Mouse (Mus musculus): ENCODE data around the gene Bpifb1. TPM values are rescaled to one million over a fixed set of nuclear protein-coding genes. Genes with fewer than 3 reads are reported as not detected.
A peak's percentile ranks its signal among the peaks of the same experiment; 100 is the strongest.
"Not testable (repeated sequence)": the region's sequence is repeated elsewhere in the genome, so short reads cannot be mapped to it uniquely, and the experiment has no call there.

The Bpifb1 gene
- polyA plus RNA-seq, 1 experiment from 2014 or later, result not detected

DNA sequence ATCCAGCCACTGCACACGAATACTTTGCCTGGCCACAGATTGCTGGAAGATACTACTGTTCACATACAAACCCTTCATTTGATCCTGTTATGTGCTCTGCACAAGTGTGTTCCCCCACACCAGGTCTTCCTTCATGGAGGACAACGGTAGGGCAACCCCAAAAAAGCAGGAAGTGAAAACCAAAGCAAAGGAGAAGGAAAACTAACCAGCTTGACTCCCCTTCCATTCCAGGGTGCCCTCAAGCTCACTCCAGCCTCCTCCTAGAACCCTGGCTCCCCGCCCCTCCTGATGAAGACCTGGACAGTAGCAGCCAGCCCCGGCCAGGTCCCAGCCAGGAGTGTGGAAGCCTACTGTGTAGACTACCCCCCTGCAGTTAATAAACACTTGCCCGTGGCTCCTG is 29.3 kb downstream of the Bpifb1 start:
- WGBS, result 75% methylated on average over 5 of the region's 5 CpGs
- Histone ChIP-seq H3K27ac (replicated peaks) (no peak overlapping the region), H3K36me3 (no peaks in the 10 kb centered on the region), H3K9ac (no peak overlapping the region), H3K4me2 (no peak overlapping the region), H3K9me3 (no peaks in the 10 kb centered on the region), H3K4me3 (no peak overlapping the region), H3K4me1 (replicated peaks) (peaks cover 12% of the 10 kb centered on the region), H3K27me3 (no peaks in the 10 kb centered on the region)
- ATAC-seq (ENCODE audit: low read depth), result no peak

DNA sequence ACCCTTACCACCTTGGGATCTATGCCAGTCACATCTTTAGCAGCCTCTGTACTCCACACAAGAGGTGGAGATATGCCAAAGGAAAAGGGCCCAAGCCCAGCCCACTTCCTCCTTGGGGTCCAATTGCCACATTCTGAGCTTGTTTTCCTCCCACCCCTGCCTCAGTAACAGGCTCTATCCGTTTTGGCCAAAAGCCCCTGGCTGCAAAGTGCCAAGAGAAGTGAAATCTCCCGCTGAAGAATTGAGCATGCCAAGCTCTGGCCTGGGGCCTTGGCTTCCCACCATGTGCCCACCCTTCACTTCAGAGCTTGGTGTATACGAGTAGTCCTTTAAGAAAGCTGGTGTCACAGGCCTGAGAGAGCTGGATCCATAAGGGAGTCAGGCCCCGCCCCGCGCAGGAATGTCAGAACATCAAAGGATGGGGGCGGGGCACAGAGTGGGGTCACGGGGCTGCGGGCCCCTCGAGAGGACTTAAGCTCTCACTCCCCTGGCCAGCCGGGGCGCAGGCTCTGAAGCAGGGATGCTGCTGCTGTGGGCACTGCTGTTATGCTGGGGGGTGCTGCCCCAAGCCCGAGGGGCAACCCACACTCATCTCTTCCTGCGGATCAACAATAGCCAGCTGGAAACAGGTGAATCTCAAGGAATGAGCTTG is 32.8 kb downstream of the Bpifb1 start, which contains the start of gene Bpifb5:
Bpifb5 (plus strand) TSS at position 478 of the 652 bp plus-strand sequence.
- WGBS, result 3% methylated on average over 14 of the region's 14 CpGs
- Histone ChIP-seq H3K9me3 (no peaks in the 10 kb centered on the region), H3K27me3 (no peaks in the 10 kb centered on the region), H3K36me3 (no peaks in the 10 kb centered on the region), H3K4me1 (replicated peaks) (peaks cover 12% of the 10 kb centered on the region), H3K4me3 (no peak within 1 kb of the TSS), H3K27ac (replicated peaks) (no peak within 1 kb of the TSS), H3K4me2 (peak within 1 kb of the TSS; percentile 24), H3K9ac (0 out of 2 replicates have a peak within 1 kb of the TSS, but pooled peaks have one; percentile 8)
- peak; percentile 82 for ATAC-seq (ENCODE audit: low read depth)

DNA sequence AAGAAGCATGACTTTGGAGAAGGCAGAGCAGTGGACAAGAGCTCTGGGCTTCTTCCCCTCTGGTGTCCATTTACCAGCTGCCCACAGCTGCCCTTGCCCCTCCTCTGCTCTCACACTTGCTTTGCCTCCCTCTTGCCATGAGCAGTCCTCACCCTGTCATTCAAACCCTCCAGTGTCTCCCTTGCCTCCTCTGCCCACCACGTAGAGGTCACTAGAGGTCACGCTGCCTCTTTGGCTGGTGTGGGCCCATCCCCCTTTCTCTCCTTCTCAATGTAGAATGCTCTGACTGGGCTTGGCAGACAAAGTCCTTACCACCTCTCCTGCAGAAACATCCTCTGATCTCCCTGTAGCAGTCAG is 33.3 kb downstream of the Bpifb1 start:
- 0 out of 2 replicates have a peak overlapping the region, but pooled peaks have one; percentile 24 for H3K4me2 ChIP-seq

DNA sequence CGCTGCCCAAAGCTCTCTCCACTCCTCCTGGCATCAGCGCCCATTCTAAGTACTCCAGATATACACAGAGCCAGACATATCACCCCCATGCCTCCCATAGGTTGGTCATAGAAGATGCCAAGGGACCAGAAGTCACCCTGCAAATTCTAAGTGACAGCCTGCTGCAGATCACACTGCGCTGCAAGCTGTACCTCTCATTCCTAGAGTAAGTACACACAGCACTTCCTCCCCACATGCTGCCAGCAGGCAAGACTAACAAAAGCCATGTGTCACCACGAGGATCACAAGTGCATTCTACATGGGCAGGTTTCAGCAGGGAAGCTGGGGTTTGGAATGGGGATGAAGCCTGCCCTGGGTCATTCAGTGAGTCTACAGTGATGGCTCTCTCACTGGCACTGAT is 36.4 kb downstream of the Bpifb1 start:
- 78% methylated on average over 4 of the region's 4 CpGs for WGBS
- no peak for ATAC-seq (ENCODE audit: low read depth)
- no peaks in the 10 kb centered on the region for H3K36me3 ChIP-seq
- H3K27me3 ChIP-seq, result no peaks in the 10 kb centered on the region
- no peak overlapping the region for H3K4me2 ChIP-seq
- no peaks in the 10 kb centered on the region for H3K9me3 ChIP-seq
- no peak overlapping the region for H3K9ac ChIP-seq
- H3K4me1 ChIP-seq (replicated peaks), result peaks cover 21% of the 10 kb centered on the region
- no peak overlapping the region for H3K27ac ChIP-seq (replicated peaks)
- H3K4me3 ChIP-seq, result no peak overlapping the region

More for the DNA sequence above, 33.3 kb downstream of the Bpifb1 start:
- peaks cover 12% of the 10 kb centered on the region for H3K4me1 ChIP-seq (replicated peaks)
- no peaks in the 10 kb centered on the region for H3K36me3 ChIP-seq
- 5% methylated on average over 2 of the region's 2 CpGs for WGBS
- H3K27ac ChIP-seq (replicated peaks), result no peak overlapping the region
- H3K9ac ChIP-seq, result 0 out of 2 replicates have a peak overlapping the region, but pooled peaks have one; percentile 8
- no peaks in the 10 kb centered on the region for H3K27me3 ChIP-seq
- ATAC-seq (ENCODE audit: low read depth), result no peak
- no peaks in the 10 kb centered on the region for H3K9me3 ChIP-seq
- H3K4me3 ChIP-seq, result no peak overlapping the region

DNA sequence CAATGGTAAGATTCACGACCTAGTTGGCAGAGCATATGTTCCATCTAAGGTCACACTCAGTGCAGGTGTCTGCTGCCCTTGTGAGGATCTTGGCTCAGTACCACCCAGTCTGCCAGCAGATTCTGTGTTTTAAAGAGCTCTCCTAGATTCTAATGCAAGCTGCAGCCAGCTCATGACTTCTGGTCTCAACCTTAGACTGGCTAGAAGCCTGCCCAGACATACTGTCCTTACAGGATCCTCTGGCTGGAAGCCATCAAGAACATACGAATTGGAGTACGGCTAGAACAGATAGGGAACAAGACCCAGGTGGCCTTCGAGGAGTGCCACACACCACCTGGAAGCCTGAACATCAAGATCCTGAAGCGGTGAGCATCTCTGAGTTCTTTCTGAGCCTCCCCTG is 37.2 kb downstream of the Bpifb1 start:
- H3K4me3 ChIP-seq, result no peak overlapping the region
- H3K9me3 ChIP-seq, result no peaks in the 10 kb centered on the region
- H3K27me3 ChIP-seq, result no peaks in the 10 kb centered on the region
- no peak overlapping the region for H3K27ac ChIP-seq (replicated peaks)
- no peak overlapping the region for H3K4me2 ChIP-seq
- H3K36me3 ChIP-seq, result no peaks in the 10 kb centered on the region
- ATAC-seq (ENCODE audit: low read depth), result no peak
- H3K4me1 ChIP-seq (replicated peaks), result peaks cover 21% of the 10 kb centered on the region
- no peak overlapping the region for H3K9ac ChIP-seq
- WGBS, result 85% methylated on average over 5 of the region's 5 CpGs

DNA sequence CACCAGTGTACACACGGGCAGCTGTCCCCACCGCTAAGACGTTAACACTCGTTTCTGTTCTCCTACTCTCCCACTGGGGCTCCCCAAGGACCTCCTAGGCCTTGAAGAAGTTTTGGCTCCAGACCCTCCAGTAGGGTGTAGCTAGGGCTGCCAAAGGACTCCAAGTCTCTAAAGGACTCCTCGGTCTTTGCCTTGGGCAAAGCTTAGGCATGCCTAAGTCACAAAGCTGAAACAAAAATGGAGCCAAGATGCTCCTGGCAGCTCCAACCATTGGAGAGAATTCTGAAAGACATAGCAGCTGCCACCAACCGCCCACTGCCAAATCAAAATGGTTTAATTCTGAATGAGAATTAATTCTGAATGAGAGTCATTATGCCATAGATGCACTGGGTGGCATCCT is 42.8 kb downstream of the Bpifb1 start:
- Histone ChIP-seq H3K9me3 (no peaks in the 10 kb centered on the region), H3K4me3 (no peak overlapping the region), H3K27ac (replicated peaks) (no peak overlapping the region), H3K27me3 (no peaks in the 10 kb centered on the region), H3K4me2 (no peak overlapping the region), H3K4me1 (replicated peaks) (0 out of 2 replicates have a peak, but pooled peaks cover 8% of the 10 kb centered on the region), H3K9ac (no peak overlapping the region), H3K36me3 (no peaks in the 10 kb centered on the region)
- WGBS, result 88% methylated on average over 6 of the region's 6 CpGs
- ATAC-seq (ENCODE audit: low read depth), result no peak

DNA sequence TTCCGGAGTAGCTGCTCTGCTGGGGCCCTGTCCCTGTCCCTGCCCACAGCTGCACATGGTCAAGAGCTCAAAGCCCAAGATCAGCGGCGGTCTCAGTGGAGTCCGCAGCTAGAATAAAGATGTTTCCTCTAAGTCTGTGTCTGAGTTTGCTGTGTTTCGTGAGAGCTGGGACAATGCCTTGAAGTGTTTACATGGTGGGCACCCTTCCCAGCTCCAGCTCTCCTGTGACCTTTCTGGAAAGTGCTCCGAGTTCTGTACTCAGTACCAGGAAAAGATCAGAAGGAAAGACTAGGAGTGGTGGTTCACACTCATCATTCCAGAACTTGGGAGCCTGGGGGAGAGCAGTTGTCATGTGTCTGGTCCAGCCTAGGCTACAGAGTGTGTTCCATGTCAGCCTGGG is 50.2 kb downstream of the Bpifb1 start:
- Histone ChIP-seq H3K4me1 (replicated peaks) (no peaks in the 10 kb centered on the region), H3K4me3 (no peak overlapping the region), H3K9me3 (no peaks in the 10 kb centered on the region), H3K4me2 (no peak overlapping the region), H3K9ac (no peak overlapping the region), H3K27me3 (no peaks in the 10 kb centered on the region), H3K27ac (replicated peaks) (no peak overlapping the region), H3K36me3 (no peaks in the 10 kb centered on the region)
- ATAC-seq (ENCODE audit: low read depth), result no peak
- WGBS, result 88% methylated on average over 6 of the region's 6 CpGs

DNA sequence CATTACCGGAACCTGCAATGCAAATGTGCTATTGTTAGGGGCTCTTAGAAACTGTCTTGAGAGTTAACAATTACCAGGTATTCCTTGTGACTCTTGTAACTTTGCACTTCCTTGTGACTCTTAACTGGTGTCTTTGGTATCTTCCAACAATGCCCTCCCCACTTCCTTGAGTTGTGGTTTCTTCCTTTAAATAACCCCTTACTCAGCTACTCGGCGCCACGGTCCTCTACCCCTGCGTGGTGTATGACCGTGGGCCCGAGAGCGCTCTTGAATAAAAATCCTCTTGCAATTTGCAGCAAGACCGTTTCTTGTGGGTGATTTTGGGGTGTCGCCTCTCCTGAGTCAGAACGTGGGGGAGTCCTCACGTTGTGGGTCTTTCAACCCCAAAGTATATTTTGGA is 52.1 kb downstream of the Bpifb1 start:
- 96% methylated on average over 11 of the region's 12 CpGs for WGBS
- H3K4me2 ChIP-seq, result not testable (repeated sequence)

DNA sequence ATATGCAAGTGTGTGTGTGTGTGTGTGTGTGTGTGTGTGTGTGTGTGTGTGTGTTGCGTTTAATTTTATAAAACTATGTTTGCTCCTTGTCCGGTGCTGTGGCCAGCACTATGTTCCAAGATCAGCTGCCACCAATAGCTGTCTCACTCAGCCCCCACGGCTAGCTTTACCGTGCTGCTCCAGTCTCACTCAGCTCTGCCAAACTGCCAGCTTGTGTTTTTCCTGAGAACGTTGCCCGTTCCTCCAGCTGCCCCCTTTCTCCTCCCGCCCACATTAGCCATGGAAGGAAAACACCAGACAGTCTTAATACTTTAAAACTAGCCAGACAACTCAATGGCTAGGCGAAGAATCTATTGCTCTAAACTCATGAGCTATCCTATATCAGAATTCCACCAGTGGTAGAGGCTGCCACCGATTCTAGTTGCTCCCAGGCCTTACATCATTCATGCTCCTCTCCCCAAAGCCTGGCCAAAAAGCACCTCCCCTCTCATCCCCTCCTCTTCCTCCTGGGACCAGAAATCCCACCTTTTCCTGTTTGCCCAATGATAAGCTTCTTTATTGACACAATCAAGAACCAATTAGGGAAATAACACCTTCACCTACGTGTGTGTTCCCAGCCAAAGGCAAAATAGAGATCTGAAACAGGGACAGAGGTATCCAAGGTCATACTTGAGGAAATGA is 52.9 kb downstream of the Bpifb1 start:
- Histone ChIP-seq H3K9me3 (no peaks in the 10 kb centered on the region), H3K36me3 (no peaks in the 10 kb centered on the region), H3K4me2 (no peak overlapping the region), H3K4me3 (no peak overlapping the region), H3K4me1 (replicated peaks) (no peaks in the 10 kb centered on the region), H3K9ac (no peak overlapping the region), H3K27ac (replicated peaks) (no peak overlapping the region), H3K27me3 (no peaks in the 10 kb centered on the region)
- no peak for ATAC-seq (ENCODE audit: low read depth)
- WGBS, result 89% methylated on average over 10 of the region's 10 CpGs

More for the DNA sequence above, 52.1 kb downstream of the Bpifb1 start:
- not testable (repeated sequence) for H3K36me3 ChIP-seq; H3K9ac ChIP-seq; H3K4me3 ChIP-seq; H3K27me3 ChIP-seq; H3K27ac ChIP-seq (replicated peaks); H3K4me1 ChIP-seq (replicated peaks); ATAC-seq (ENCODE audit: low read depth); H3K9me3 ChIP-seq

DNA sequence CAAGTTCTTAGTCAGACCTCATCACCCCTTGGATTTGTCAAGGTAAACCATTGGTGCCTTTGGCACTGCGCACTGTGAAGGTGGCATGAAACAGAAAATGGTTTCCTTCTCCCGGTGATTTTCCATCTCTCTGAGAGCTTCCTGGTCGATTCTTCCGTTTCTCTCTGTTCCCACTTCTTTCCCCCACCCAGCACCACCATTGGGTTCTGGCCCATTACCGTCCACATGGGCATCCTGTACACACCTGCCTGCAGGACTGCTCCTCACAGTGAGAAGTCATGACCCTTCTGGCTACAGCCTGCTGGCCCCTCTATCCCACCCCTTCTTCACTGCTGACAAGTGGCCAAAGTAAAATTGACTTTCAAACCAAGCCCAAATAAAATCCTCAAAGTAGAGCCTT is 54.7 kb downstream of the Bpifb1 start:
- Histone ChIP-seq H3K4me3 (no peak overlapping the region), H3K9ac (no peak overlapping the region), H3K27ac (replicated peaks) (no peak overlapping the region), H3K27me3 (no peaks in the 10 kb centered on the region), H3K9me3 (no peaks in the 10 kb centered on the region), H3K36me3 (no peaks in the 10 kb centered on the region), H3K4me1 (replicated peaks) (no peaks in the 10 kb centered on the region), H3K4me2 (no peak overlapping the region)
- no peak for ATAC-seq (ENCODE audit: low read depth)
- 93% methylated on average over 5 of the region's 5 CpGs for WGBS

DNA sequence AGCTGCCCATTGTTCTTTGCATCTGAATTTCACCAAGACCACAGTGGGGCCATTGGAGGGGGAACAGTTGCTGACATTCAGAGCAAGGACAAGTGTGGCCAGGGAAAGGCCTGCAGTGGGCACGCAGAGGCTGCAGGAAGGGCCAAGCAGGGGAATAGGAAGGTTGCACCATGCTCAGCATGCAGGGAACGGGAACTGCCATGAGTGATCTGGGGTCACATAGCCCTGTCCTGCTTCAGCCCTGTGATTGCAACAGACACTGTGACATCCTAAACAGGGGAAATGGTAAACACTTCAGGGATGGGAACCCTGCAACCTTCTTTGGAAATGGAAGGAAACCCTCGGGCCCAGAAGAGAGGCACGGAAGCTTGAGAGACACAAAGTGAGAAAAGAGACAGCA is 64.6 kb downstream of the Bpifb1 start:
- not testable (repeated sequence) for H3K4me3 ChIP-seq; H3K4me2 ChIP-seq; H3K4me1 ChIP-seq (replicated peaks); H3K9me3 ChIP-seq; H3K27me3 ChIP-seq; H3K27ac ChIP-seq (replicated peaks); H3K9ac ChIP-seq; H3K36me3 ChIP-seq; ATAC-seq (ENCODE audit: low read depth)
- WGBS, result 94% methylated on average over 2 of the region's 4 CpGs

DNA sequence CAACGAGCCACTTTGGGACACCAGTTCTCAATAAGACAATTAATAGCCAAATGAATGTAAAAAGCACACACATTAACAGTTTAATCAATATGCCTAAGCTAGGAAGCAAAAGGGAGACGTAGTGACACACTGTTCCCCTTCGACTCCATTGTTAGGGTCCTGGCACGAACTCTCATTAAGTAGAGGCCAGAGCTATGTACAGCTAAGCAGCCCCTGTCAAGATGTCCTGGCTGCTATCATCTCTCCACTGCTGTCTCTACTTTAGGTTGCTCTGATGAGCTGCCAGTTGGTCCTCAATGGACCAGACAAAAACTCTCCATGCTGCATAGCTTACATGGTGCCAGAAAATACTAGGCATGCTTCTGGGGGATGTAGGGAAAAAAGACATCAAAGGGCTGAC is 65.2 kb downstream of the Bpifb1 start:
- Histone ChIP-seq H3K36me3 (no peaks in the 10 kb centered on the region), H3K9me3 (no peaks in the 10 kb centered on the region), H3K4me2 (no peak overlapping the region), H3K27ac (replicated peaks) (no peak overlapping the region), H3K27me3 (no peaks in the 10 kb centered on the region), H3K9ac (no peak overlapping the region), H3K4me3 (no peak overlapping the region), H3K4me1 (replicated peaks) (no peaks in the 10 kb centered on the region)
- ATAC-seq (ENCODE audit: low read depth), result no peak
- WGBS, result 83% methylated on average over 4 of the region's 4 CpGs

DNA sequence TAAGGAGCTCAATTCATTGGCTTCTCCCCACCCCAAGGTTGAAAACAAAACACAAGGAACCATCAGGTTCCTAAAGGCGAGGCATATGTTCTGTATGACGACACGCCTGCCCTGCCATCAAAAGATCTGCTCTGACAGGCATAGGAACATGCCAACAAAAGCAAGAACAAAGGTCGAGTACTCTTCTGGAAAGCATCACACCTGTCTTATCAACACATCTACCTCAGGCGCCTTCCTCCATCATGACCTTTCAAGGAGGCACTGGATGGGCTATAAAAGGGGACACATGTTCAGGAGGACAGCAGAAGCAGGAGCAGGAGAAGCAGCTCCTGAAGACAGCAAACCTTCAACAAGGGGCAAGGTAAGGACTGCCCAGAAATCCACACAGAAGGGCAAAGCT is 66.9 kb downstream of the Bpifb1 start, which contains the start of gene Bpifb9a:
Bpifb9a (plus strand) TSS at position 301 of the 400 bp plus-strand sequence.
- H3K9me3 ChIP-seq; H3K4me2 ChIP-seq; H3K36me3 ChIP-seq; H3K4me1 ChIP-seq (replicated peaks); ATAC-seq (ENCODE audit: low read depth); H3K4me3 ChIP-seq; H3K27ac ChIP-seq (replicated peaks); H3K9ac ChIP-seq; H3K27me3 ChIP-seq: not testable (repeated sequence)
- WGBS, result 92% methylated on average over 5 of the region's 5 CpGs

All from neural tube, embryonic 13.5 days (tissue).